Mouse (Mus musculus) neural tube, embryonic 14.5 days (tissue): ENCODE results near the gene Rsl24d1. TPM values are rescaled to one million over a fixed set of nuclear protein-coding genes. Genes with fewer than 3 reads are reported as not detected.

ENCODE experiments used
- ATAC-seq: fragments of 200-750 bp; cut with Nextera tagmentation; 2 replicates; pipeline ENCODE4 v1.8.0; 2017; ENCODE audit warnings: low read depth, mild to moderate bottlenecking, moderate TSS enrichment, moderate library complexity
- H3K27ac ChIP-seq: fragments of 300-500 bp; sonication (generic); 2 replicates; pipeline ENCODE4 v1.5.1; 2014; ENCODE audit warnings: low read depth, mild to moderate bottlenecking, control low read depth, low read length, moderate library complexity, mixed read lengths
- H3K27me3 ChIP-seq: fragments of 300-500 bp; sonication (generic); 2 replicates; pipeline ENCODE4 v1.6.1; 2014; ENCODE audit warnings: low read length; ENCODE audit not compliant: control insufficient read depth, insufficient read depth
- H3K36me3 ChIP-seq: fragments of 300-500 bp; sonication (generic); 2 replicates; pipeline ENCODE4 v1.6.1; 2014; ENCODE audit warnings: low read length, mixed read lengths; ENCODE audit not compliant: control insufficient read depth, insufficient read depth
- H3K4me1 ChIP-seq: fragments of 300-500 bp; sonication (generic); 2 replicates; pipeline ENCODE4 v1.6.1; 2014; ENCODE audit warnings: low read length; ENCODE audit not compliant: control insufficient read depth, insufficient read depth
- H3K4me2 ChIP-seq: fragments of 300-500 bp; sonication (generic); 2 replicates; pipeline ENCODE4 v1.6.1; 2014; ENCODE audit warnings: mild to moderate bottlenecking, low read depth, low read length, control low read depth
- H3K4me3 ChIP-seq: fragments of 300-500 bp; sonication (generic); 2 replicates; pipeline ENCODE4 v1.5.1; 2014; ENCODE audit warnings: low read depth, low read length, control low read depth, mixed read lengths
- H3K9ac ChIP-seq: fragments of 300-500 bp; sonication (generic); replicated peaks from 2 replicates; pipeline ENCODE4 v1.6.1; 2014; ENCODE audit warnings: low read depth, mild to moderate bottlenecking, control low read depth, low read length, mixed read lengths
- H3K9me3 ChIP-seq: fragments of 300-500 bp; sonication (generic); 2 replicates; pipeline ENCODE4 v1.6.1; 2016; ENCODE audit warnings: low read length; ENCODE audit not compliant: control insufficient read depth
- WGBS: fragments of 180-500 bp; shearing (Covaris S2); extraction: QIAGEN DNeasy Blood & Tissue Kit; methylation state at CpG from one replicate; pipeline ENCODE4 v1.1.7; 2014; 5-methylcytosine and 5-hydroxymethylcytosine counted together
- polyA plus RNA-seq: library from polyadenylated mRNA; unstranded; fragments of >200 nt; fragmentation: Nextera tagmentation; extraction: Ambion mirVana; gene quantifications from 2 replicates; pipeline ENCODE4 v1.2.1, GENCODE M21; 2014

Rsl24d1 gene
- polyA plus RNA-seq, 1 experiment from 2014 or later: 103 TPM

DNA sequence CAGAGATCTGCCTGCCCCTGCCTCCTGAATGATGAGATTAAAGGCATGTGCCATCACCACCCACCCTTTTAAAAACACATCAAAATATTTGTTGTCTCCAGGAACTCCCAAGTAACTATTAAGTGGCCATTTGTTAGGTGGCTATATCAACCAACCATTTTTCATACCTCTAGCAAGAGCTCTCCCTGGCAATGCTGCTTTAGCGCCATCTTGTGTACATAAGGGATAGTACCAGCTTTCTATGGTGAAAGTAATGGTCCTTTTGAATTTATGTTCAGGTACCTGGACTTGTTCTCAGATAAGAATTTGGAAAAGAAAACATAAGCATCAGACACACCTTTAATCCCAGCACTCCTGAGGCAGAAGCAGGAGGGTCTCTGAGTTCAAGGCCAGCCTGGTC is 21.5 kb upstream of the Rsl24d1 start:
- Histone ChIP-seq H3K4me2 (no peak overlapping the region), H3K4me3 (no peak overlapping the region), H3K9me3 (no peaks in the 10 kb centered on the region), H3K9ac (no peak overlapping the region), H3K36me3 (no peaks in the 10 kb centered on the region), H3K27me3 (no peaks in the 10 kb centered on the region), H3K4me1 (no peaks in the 10 kb centered on the region), H3K27ac (no peak overlapping the region)
- WGBS: 0% methylated on average over 1 of the region's 1 CpGs
- no peak for ATAC-seq

DNA sequence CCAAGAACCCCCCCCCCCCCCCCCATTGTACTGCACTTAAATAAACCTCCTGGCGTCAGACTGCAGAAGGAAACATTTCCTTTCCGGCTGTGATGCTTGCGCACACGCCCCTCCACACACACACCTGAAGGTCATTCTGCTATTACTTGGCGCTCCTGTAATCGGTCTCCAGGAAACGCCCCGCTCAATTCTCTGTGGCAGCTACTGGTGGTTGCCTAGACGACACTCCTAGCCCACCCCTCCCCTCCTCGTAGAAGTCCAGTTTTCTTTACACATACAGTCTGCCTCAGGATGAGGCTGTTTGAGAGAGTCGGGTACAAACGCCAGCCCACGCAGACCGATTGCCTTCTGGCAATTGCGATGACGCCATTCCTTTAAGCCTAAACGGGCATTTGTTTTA is 18.6 kb upstream of the Rsl24d1 start:
- no peaks in the 10 kb centered on the region for H3K27me3 ChIP-seq
- 29% methylated on average over 17 of the region's 17 CpGs for WGBS
- no peaks in the 10 kb centered on the region for H3K4me1 ChIP-seq
- no peak overlapping the region for H3K4me3 ChIP-seq
- H3K27ac ChIP-seq: no peak overlapping the region
- no peak overlapping the region for H3K9ac ChIP-seq
- H3K4me2 ChIP-seq: no peak overlapping the region
- H3K36me3 ChIP-seq: no peaks in the 10 kb centered on the region
- H3K9me3 ChIP-seq: no peaks in the 10 kb centered on the region
- peak; percentile 83 for ATAC-seq

DNA sequence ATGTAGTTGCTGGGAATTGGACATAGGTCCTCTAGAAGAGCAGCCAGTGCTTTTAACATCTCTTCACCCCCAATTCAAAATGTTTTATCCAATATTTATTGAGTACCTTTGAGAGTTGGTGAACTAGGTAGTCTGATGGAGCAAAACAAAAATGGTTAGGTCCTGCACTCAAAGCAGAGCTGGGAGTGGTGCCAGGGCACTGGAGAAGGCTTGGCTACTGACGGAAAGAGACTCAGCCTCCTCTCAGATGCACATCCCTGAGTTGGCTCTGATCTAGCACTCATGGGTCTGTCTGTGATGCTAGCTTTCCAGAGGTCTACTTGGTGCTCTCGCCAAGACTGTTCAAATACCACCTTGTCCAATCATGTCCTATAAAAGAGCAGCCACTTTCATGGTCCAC is 15.3 kb upstream of the Rsl24d1 start:
- Histone ChIP-seq H3K27me3 (peaks cover 6% of the 10 kb centered on the region; the same call in 1 of the 2 replicates), H3K9ac (no peak overlapping the region), H3K4me1 (no peaks in the 10 kb centered on the region), H3K9me3 (no peaks in the 10 kb centered on the region), H3K4me2 (no peak overlapping the region), H3K36me3 (no peaks in the 10 kb centered on the region), H3K4me3 (no peak overlapping the region), H3K27ac (no peak overlapping the region)
- no peak for ATAC-seq
- 85% methylated on average over 2 of the region's 2 CpGs for WGBS

DNA sequence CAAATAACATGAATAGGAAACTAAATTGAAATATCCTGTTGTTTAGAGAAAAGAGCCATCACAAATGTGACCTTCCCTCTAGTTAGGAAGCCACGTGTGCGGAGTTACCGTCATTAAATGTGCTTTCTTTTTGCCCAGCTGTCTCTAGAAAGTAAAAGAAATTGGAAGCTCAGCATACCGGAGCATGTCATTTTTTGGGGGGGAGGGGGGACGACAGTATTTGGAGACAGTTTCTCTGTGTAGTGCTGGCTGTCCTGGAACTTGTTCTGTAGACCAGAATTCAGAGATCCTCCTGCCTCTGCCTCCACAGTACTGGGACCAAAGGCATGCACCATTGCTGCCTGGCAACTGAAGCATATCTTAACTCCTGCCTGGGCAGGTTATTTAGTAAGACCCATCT is 11.7 kb upstream of the Rsl24d1 start, which contains the start of gene Khdc3:
Gene Khdc3, plus strand, starts transcription at position 301 of the 400 bp plus-strand sequence.
- no peak within 1 kb of the TSS for H3K4me3 ChIP-seq
- H3K9me3 ChIP-seq: no peaks in the 10 kb centered on the region
- H3K27ac ChIP-seq: no peak within 1 kb of the TSS
- H3K27me3 ChIP-seq: peaks cover 11% of the 10 kb centered on the region; the same call in 1 of the 2 replicates
- H3K36me3 ChIP-seq: no peaks in the 10 kb centered on the region
- no peak within 1 kb of the TSS for H3K4me2 ChIP-seq
- no peak within 1 kb of the TSS for H3K9ac ChIP-seq
- H3K4me1 ChIP-seq: no peaks in the 10 kb centered on the region
- WGBS: 91% methylated on average over 5 of the region's 5 CpGs
- ATAC-seq: no peak

DNA sequence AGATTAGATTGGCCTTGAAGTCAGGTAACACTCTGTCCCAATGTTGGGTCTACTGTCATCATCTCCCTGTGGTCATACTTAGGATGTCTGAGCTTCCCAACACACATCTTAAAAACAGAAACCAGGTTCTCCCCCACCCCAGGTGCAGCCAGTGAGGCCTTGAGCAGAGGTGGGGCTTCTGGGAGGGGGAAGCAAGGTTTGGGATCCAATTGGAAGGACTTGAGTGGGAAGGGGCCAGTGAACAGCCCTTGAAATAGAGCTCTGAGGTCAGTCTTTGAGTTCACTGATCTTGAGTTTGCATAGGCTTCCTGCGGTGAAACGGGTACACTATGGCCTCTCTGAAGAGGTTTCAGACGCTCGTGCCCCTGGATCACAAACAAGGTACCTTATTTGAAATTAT is 11.0 kb upstream of the Rsl24d1 start, which contains the start of gene Gm20509:
Gene Gm20509, plus strand, starts transcription at position 290 of the 400 bp plus-strand sequence.
- Histone ChIP-seq H3K27ac (no peak within 1 kb of the TSS), H3K27me3 (peaks cover 11% of the 10 kb centered on the region; the same call in 1 of the 2 replicates), H3K9me3 (no peaks in the 10 kb centered on the region), H3K4me1 (no peaks in the 10 kb centered on the region), H3K4me3 (peak within 1 kb of the TSS; percentile 36), H3K4me2 (peak within 1 kb of the TSS; percentile 70), H3K36me3 (no peaks in the 10 kb centered on the region), H3K9ac (peak within 1 kb of the TSS; percentile 49)
- 90% methylated on average over 4 of the region's 4 CpGs for WGBS
- no peak for ATAC-seq

DNA sequence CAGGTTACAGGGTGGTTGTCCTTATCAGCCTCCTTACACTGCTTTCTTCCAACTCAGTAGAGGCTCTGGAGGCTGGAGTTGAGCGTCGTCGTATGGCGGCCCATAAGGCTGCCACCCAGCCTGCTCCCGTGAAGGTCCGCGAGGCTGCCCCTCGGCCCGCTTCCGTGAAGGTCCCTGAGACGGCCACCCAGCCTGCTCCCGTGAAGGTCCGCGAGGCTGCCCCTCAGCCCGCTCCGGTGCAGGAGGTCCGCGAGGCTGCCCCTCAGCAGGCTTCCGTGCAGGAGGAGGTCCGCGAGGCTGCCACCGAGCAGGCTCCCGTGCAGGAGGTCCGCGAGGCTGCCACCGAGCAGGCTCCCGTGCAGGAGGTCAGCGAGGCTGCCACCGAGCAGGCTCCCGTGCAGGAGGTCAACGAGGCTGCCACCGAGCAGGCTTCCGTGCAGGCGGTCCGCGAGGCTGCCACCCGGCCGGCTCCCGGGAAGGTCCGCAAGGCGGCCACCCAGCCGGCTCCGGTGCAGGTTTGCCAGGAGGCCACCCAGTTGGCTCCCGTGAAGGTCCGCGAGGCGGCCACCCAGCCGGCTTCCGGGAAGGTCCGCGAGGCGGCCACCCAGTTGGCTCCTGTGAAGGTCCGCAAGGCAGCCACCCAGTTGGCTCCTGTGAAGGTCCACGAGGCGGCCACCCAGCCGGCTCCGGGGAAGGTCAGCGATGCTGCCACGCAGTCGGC is 9.9 kb upstream of the Rsl24d1 start:
- peak; percentile 60 for ATAC-seq
- WGBS: 6% methylated on average over 60 of the region's 60 CpGs

DNA sequence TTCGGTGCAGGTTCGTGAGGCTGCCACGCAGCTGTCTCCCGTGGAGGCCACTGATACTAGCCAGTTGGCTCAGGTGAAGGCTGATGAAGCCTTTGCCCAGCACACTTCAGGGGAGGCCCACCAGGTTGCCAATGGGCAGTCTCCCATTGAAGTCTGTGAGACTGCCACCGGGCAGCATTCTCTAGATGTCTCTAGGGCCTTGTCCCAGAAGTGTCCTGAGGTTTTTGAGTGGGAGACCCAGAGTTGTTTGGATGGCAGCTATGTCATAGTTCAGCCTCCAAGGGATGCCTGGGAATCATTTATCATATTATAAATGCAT is 9.4 kb upstream of the Rsl24d1 start:
- Histone ChIP-seq H3K27me3 (peaks cover 11% of the 10 kb centered on the region; the same call in 1 of the 2 replicates), H3K4me2 (peak overlapping the region; percentile 70), H3K9ac (peak overlapping the region; percentile 49; the same call in 1 of the 2 replicates), H3K9me3 (no peaks in the 10 kb centered on the region), H3K36me3 (no peaks in the 10 kb centered on the region), H3K27ac (no peak overlapping the region), H3K4me1 (no peaks in the 10 kb centered on the region), H3K4me3 (peak overlapping the region; percentile 36)
- no peak for ATAC-seq
- WGBS: 47% methylated on average over 5 of the region's 5 CpGs

More for the DNA sequence above, 9.9 kb upstream of the Rsl24d1 start:
- Histone ChIP-seq H3K27ac (no peak overlapping the region), H3K4me2 (peak overlapping the region; percentile 70), H3K9me3 (no peaks in the 10 kb centered on the region), H3K27me3 (peaks cover 11% of the 10 kb centered on the region; the same call in 1 of the 2 replicates), H3K9ac (peak overlapping the region; percentile 49), H3K4me3 (peak overlapping the region; percentile 36), H3K4me1 (no peaks in the 10 kb centered on the region), H3K36me3 (no peaks in the 10 kb centered on the region)

DNA sequence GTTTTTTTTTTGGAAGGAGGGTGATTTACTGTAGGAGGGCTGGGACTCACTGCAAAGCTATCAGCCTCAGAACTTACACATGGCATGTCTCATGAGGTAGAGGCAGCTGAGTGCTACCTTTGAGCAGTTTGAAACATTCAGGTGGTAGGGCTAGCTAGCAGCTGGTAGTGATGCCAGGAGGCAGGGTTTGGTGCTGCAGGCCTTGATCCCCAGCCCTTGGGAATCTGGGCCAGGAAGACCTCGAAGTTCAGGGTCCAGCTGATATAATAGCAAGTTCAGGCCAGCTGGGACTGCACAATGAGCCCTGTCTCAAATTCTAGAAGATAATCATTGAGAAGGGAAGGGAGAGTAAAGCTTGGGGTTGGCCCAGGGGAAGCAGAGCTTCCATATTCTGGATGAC is 8.1 kb upstream of the Rsl24d1 start:
- H3K9me3 ChIP-seq: no peaks in the 10 kb centered on the region
- no peak overlapping the region for H3K9ac ChIP-seq
- H3K27me3 ChIP-seq: peaks cover 11% of the 10 kb centered on the region; the same call in 1 of the 2 replicates
- H3K4me3 ChIP-seq: no peak overlapping the region
- WGBS: 70% methylated on average over 1 of the region's 1 CpGs
- H3K27ac ChIP-seq: no peak overlapping the region
- no peak for ATAC-seq
- no peaks in the 10 kb centered on the region for H3K4me1 ChIP-seq
- no peaks in the 10 kb centered on the region for H3K36me3 ChIP-seq
- no peak overlapping the region for H3K4me2 ChIP-seq

DNA sequence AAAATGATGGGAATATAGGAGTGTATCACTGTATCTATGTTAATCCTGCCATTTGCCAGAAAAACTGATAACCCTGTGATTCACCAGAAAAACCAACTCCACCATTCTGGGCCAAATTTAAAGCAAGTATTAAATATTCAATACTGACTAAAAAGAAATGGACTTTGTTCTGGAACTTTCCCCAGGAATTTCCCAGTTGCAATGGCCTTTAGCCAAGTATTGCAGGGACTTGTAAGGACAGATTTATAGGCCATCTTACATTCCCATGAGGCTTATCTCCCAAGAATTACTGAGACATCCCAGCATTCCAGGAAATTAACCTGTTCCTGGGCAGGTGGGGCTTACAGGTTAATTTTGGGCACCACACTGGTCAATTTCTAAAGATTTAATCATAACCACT is 7.5 kb upstream of the Rsl24d1 start:
- H3K27me3 ChIP-seq: peaks cover 11% of the 10 kb centered on the region; the same call in 1 of the 2 replicates
- ATAC-seq: no peak
- H3K4me1 ChIP-seq: no peaks in the 10 kb centered on the region
- H3K36me3 ChIP-seq: no peaks in the 10 kb centered on the region
- H3K4me3 ChIP-seq: no peak overlapping the region
- no peaks in the 10 kb centered on the region for H3K9me3 ChIP-seq
- no peak overlapping the region for H3K27ac ChIP-seq
- H3K4me2 ChIP-seq: no peak overlapping the region
- H3K9ac ChIP-seq: no peak overlapping the region
